Mouse (Mus musculus) brain, embryonic 14.5 days (tissue): Measurements from ENCODE around the gene Maml1. TPM values are rescaled to one million over a fixed set of nuclear protein-coding genes. Genes with fewer than 3 reads are reported as not detected.

ENCODE experiments used
- DNase-seq: peaks from one replicate; pipeline ENCODE4 v3.0.0-alpha.2; 2011; ENCODE audit warnings: low read depth
- CTCF ChIP-seq: fragments of 200-500 bp; IDR thresholded peaks from 2 replicates; pipeline ENCODE4 v1.5.1; 2012; ENCODE audit warnings: inconsistent platforms, mild to moderate bottlenecking, moderate library complexity, borderline replicate concordance; ENCODE audit not compliant: insufficient read depth, insufficient read length; ENCODE audit errors: extremely low read depth
- POLR2A ChIP-seq: fragments of 200-500 bp; IDR thresholded peaks from 2 replicates; pipeline ENCODE4 v1.6.1; 2012; ENCODE audit warnings: mild to moderate bottlenecking, inconsistent platforms, borderline replicate concordance; ENCODE audit not compliant: poor library complexity, insufficient read depth, insufficient read length, severe bottlenecking; ENCODE audit errors: extremely low read depth
- polyA plus RNA-seq: library from polyadenylated mRNA; depleted of rRNA; stranded (reverse); fragments of >200 nt; gene quantifications from 2 replicates; pipeline ENCODE4 v1.2.3, GENCODE M21; 2012

Maml1 gene
- polyA plus RNA-seq, 1 experiment: 16.4 TPM

- TF ChIP-seq POLR2A: no peak
- no peak for TF ChIP-seq CTCF
- no peak for DNase-seq
Measured at GRCm38 (mm10) chr11:50233022-50233421, 59.1 kb downstream of the Maml1 start.

GRCm38 (mm10) chr11:50231411-50231810, 60.7 kb downstream of the Maml1 start:
- DNase-seq: peak; percentile 82
- TF ChIP-seq POLR2A (no peak), CTCF (peak; percentile 60; the same call in 1 of the 2 replicates)

GRCm38 (mm10) chr11:50230481-50231304, 61.4 kb downstream of the Maml1 start:
- no peak for TF ChIP-seq POLR2A
- TF ChIP-seq CTCF: no peak
- DNase-seq: no peak

- DNase-seq: peak; percentile 39
- TF ChIP-seq POLR2A (no peak), CTCF (no peak)
Measured at GRCm38 (mm10) chr11:50229252-50229910, 62.7 kb downstream of the Maml1 start.

- DNase-seq: no peak
- TF ChIP-seq CTCF (no peak), POLR2A (no peak)
Measured at GRCm38 (mm10) chr11:50228772-50229171, 63.3 kb downstream of the Maml1 start.

- TF ChIP-seq POLR2A: no peak
- TF ChIP-seq CTCF: no peak
- no peak for DNase-seq
Measured at GRCm38 (mm10) chr11:50227736-50228135, 64.4 kb downstream of the Maml1 start.

- DNase-seq: no peak
- no peak for TF ChIP-seq POLR2A
- no peak for TF ChIP-seq CTCF
Measured at GRCm38 (mm10) chr11:50227226-50227625, 64.9 kb downstream of the Maml1 start.

- TF ChIP-seq POLR2A (no peak), CTCF (no peak)
- no peak for DNase-seq
Measured at GRCm38 (mm10) chr11:50226406-50226805, 65.7 kb downstream of the Maml1 start.

- TF ChIP-seq POLR2A: no peak
- no peak for TF ChIP-seq CTCF
- peak; percentile 55 for DNase-seq
Measured at GRCm38 (mm10) chr11:50225611-50226378, 66.3 kb downstream of the Maml1 start.

- TF ChIP-seq CTCF: no peak
- TF ChIP-seq POLR2A: peak; percentile 60
- DNase-seq: peak; percentile 91
Measured at GRCm38 (mm10) chr11:50224671-50225530, 67.2 kb downstream of the Maml1 start.
